Mouse (Mus musculus) cerebellum, adult 2 months (tissue): Measurements from ENCODE around the gene Tsen15.

ENCODE experiments used
- CTCF ChIP-seq: fragments of 200-500 bp; IDR thresholded peaks from 2 replicates; pipeline ENCODE4 v1.5.1; 2011; ENCODE audit warnings: low read depth, mild to moderate bottlenecking, control low read depth, low read length, moderate library complexity, borderline replicate concordance; ENCODE audit not compliant: insufficient read depth
- POLR2A ChIP-seq: fragments of 200-500 bp; IDR thresholded peaks from 2 replicates; pipeline ENCODE4 v1.6.1; 2011; ENCODE audit warnings: low read length, control low read depth, borderline replicate concordance; ENCODE audit not compliant: insufficient read depth

DNA sequence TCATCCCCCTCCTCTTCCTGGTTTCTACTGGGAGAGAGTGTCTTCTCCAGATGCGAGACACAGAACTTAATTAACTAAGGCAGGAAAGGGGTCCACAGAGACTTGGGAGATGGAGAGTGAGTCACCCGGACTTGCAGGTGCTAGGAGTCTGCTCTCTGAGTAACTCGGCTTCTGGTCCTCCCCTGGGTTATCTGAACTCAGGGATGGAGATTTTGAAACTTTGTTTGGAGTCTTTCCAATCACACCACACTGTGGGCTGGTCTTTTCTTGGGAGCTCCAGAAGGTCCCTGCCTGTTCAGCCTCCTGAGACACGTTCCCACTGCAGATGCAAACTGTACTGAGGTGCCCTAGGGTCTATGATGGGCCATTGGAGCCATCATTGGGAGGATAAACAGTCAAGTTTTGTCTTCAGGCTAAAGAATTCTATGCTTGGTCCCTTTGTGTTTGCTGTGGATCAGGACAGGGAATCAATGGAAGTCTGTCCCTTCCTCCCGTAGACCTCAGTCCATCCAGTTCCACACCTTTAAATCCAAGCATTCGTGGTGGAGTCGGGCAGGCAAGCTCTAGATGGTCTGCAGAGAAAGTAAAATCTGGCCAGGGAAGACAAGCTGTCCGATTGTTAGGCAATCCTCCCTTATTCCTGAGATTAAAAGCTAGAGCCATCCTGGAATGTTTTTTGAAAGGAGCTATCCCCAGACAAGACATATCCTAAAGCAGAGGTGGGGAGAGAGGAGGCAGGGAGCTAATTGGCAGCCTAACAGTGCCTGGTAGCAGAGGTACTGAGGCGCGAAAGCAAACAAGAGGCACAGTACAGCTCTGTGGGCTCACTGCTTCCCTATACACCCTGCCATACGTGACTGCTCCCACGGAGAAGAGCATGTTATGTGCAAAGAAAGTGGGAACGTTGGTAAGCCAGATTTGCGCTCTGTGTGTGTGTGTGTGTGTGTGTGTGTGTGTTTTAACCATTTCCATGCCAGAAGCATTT lies 14.4 kb upstream of the Tsen15 start:
- no peak for TF ChIP-seq CTCF
- no peak for TF ChIP-seq POLR2A
